Mouse (Mus musculus): ENCODE measurements at regions not wholly inside any gene's neighbourhood (a gene's known extent, or its start where the extent isn't known, plus 50 kb on each side); places are given as distances from the start of the nearest gene placed in this dataset.
A peak's percentile ranks its signal among the peaks of the same experiment; 100 is the strongest.
"Not testable (repeated sequence)": the region's sequence is repeated elsewhere in the genome, so short reads cannot be mapped to it uniquely, and the experiment has no call there.

DNA sequence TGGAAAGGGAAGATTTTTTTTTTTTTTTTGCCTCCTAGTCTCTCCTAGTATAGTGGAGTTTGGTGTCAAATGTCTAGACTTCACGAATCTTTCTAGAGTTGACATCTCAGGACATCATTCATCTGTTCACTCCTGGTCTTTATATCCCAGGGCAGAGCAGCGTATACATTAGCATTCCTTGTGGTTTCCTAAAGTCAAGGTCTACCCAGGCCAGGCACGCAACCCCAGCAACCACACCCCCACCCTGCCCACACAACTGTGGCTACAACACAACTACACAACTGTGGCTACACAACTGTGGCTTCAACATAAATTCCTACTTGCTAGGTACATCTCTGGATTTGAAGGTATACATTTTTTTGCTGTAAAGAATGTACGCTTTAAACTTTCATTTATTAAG is 122.2 kb downstream of the Ppp1r3a start:
- no peak for DNase-seq (ENCODE audit: extremely low spot score in 1 of 2, low spot score in 2 of 2)
- intact Hi-C loops (cut with DNase I), result no loop called here

DNA sequence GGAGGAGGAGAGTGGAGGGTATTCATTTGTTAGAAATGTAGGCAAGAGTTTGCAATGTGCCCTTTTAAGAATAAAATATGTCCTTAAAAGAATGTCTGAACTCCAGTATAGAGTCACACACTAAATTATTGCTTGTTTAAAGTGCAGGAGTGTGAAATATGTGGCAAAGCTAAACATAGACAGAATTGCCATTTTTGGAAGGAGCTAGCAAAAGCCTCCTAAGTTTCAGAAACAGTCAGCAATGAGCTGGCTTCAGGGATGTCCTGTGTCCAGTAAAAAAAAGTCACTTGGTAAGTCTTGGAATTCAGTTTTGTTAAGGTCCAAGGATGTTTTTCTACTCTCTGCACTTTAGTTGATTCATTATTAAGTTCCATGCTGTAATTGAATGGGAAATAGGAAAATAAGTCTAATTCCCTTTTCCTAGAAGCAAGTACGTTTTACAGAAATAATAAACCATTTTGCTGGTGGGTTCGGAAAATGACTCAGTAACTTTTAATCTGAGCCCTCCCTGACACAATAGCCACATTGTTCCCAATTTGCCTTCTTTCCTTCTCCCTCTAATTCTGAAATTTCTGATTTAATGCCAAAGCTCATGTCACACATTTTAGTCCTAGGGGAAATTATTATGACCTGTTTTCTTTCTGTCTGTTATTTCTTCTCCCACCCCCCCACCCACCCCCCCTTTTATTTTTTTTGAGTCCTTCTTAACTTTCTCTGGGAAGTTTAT is 123.2 kb downstream of the Ppp1r3a start:
- intact Hi-C loops (cut with DNase I), result no loop called here

DNA sequence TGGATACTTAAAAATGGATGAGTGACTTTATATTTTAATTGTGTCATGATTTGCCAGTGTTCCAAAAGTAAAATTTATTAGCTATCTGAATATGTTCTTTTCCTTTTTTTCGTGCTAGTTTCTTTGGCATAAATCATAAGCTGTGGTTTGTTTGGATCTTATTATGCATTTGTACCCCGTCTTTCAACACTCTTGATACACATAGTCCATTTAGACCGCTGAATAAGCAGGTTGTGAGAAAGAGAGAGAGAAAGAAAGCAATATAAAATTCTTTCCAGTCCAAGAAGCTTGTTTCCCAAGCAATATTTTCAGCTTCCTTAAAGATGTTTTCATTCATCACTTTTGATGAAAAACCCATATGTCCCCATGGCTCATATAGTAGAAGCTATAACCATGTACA is 138.4 kb downstream of the Ppp1r3a start:
- DNase-seq (ENCODE audit: extremely low spot score in 1 of 2, low spot score in 2 of 2), result no peak
- intact Hi-C loops (cut with DNase I), result no loop called here

More for the DNA sequence above, 123.2 kb downstream of the Ppp1r3a start:
- DNase-seq (ENCODE audit: extremely low spot score in 1 of 2, low spot score in 2 of 2), result no peak

DNA sequence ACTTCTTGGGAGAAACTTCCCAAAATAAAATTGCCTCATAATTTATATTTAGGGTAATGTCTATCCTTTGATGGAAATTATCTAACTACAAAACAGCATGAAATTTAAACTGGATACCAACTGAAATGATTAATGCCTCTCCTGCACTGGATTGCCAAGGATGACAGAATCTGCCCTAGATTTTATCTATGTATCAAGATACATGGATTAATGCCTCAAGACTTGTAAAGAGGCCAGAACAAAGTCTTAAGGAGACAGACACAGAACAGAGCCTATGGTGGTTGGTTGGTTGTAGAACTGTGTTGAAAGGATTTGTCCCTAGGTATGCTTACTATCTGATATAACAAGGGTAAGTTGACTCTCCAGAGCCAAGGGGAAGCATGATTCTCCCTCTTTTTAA is 147.0 kb downstream of the Ppp1r3a start:
- intact Hi-C loops (cut with DNase I), result no loop called here
- DNase-seq (ENCODE audit: extremely low spot score in 1 of 2, low spot score in 2 of 2), result no peak

DNA sequence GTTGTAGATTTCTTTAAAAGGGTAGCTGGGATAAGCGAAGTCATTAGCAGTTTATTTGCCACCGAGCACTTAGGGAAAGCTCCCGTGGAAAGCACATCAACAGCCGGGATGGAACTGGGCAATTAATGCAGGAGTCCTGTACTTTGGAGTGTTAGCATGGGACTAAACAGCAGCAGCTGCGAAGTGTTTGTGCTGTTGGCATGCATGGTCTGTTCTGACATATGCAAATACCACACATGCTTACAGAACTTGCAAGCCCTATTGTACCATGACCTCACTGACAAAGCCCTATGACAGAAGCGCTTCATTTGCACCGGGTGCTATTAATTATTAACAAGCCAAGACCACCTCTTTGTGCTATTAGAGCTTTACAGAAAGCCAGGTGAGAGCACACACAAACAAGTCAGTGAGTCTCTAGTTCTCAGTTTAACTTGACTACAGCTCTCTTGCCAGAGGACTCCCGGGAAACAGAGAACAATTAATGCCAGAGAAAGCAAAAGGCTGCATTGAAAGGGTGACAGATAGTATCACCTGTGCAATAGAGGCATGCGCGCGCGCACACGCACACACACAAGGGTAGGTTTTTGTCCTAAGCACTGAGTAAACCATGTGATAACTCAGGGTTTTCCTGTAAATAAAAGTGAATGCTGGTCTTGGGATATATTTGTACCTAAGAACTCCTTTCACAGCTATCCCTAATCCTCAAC is 154.4 kb downstream of the Ppp1r3a start:
- DNase-seq (ENCODE audit: extremely low spot score in 1 of 2, low spot score in 2 of 2), result no peak
- intact Hi-C loops (cut with DNase I), result no loop called here

DNA sequence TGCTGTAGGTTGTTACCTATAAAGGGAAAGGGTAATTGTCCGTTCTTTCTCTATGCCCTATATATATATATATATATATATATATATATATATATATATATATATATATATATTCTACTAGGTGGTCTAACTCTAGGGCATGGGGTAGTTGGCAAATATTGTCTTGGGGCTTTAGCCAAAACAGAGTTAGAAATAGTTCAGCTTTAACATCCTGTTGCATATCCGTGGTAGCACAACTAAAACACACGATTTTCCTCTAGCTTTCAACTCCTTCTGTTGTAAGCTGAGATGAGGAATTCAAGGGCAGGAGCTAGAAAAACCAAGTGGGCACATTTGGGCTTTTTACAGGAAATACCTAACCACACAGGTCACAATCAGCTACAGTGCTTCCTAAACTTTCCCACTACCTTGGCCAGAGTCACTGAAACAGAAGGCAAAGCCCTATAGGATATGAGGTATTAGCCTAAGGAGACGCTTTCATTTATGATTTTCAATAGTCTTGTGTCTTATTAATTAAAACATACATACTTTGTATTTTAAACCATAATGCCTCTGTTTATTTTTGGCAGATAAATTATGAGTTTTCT is 158.1 kb downstream of the Ppp1r3a start:
- DNase-seq (ENCODE audit: extremely low spot score in 1 of 2, low spot score in 2 of 2), result no peak
- intact Hi-C loops (cut with DNase I), result no loop called here

DNA sequence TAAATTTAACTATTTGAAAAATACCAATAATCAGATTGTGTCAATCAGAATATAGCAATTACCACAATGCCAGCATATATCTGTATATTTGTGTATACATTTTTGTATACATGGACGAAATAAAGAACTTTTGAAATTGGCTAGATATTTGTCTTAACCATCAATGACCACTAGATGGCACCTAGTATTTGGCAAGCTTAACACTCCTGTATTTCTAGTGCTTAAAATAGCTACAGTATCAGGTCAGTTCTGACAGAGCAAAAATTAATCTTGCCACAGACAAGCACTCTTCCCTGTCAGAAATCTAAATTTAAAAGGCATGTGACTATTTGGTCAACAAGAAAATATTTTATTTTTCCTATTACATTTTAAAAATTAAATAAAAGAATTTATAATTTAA is 169.2 kb downstream of the Ppp1r3a start:
- no peak for DNase-seq (ENCODE audit: extremely low spot score in 1 of 2, low spot score in 2 of 2)
- intact Hi-C loops (cut with DNase I), result no loop called here

DNA sequence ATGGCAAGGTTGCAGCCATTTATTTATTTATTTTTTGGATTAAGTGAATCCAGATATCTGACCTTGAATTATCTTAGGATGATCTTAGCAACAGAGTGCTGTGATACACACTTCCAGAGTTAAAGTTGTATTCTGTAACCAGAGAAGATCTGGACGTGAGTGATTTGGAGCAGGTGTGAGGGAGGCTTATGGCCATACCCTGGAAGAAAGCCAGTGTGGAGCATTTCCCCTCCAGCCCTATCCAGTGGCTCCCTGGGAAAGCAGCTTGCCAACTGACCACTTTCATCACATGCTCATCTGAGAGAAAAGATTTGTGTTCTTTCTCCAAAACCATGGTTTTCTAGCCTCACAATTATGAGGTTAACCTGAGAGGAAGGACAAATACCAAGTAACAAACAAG is 171.2 kb downstream of the Ppp1r3a start:
- intact Hi-C loops (cut with DNase I), result no loop called here
- DNase-seq (ENCODE audit: extremely low spot score in 1 of 2, low spot score in 2 of 2), result no peak

DNA sequence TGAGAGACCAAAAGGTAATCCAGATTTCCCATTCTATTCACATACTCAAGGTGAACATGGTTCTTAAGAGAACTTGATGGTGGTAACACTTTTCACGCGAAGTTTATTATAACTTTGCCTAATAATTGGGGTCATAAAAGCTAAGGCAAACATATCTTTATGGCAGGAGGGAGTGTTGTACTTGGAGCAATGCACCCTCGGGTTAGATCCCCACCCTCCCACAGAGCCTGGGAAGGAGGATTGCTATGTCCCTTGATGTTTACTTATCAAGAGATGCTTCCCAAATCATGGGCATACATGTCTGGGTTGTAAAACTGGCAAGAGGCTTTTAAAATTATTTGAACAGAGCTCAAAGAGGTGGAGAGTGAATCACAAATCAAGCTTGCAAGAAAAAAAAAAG is 180.5 kb downstream of the Ppp1r3a start:
- no peak for DNase-seq (ENCODE audit: extremely low spot score in 1 of 2, low spot score in 2 of 2)
- intact Hi-C loops (cut with DNase I), result no loop called here

DNA sequence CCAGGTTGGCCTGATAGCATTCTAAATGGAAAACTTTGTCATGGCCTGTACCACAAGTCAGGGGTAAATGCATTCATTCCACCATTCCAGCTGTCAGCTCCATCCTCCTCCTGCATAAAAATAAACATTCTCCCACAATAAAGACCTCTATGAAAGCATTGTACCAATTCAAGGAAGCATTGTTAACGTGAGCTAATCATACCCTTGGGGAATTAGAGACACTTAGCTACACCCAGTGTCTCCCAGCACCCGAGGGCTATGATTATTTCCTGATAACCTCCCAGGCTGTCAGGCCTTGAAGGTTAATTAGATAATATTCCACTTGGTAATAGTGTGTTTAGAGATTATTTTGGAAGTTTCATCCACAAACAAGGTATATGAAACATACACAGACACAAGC is 182.1 kb downstream of the Ppp1r3a start:
- no peak for DNase-seq (ENCODE audit: extremely low spot score in 1 of 2, low spot score in 2 of 2)
- intact Hi-C loops (cut with DNase I), result no loop called here

DNA sequence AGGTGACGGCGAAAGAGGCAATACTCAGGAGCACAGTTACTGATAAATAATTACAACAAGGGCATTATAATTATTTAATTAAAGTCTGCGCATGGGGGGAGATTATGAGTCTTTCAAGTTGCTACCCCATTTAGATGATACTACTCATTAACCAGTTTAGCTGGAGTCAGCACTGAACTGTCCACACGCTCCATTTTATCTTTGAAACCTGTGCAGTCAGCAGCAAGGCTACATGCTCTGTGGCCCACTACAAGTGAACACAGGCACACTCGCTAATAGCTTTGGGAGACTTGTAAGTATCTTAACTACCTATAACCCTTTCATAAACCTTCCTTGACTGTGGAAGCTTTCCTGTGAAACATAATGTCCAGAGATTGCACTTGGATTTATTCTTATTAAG is 214.7 kb downstream of the Ppp1r3a start:
- intact Hi-C loops (cut with DNase I), result no loop called here
- no peak for DNase-seq (ENCODE audit: extremely low spot score in 1 of 2, low spot score in 2 of 2)

DNA sequence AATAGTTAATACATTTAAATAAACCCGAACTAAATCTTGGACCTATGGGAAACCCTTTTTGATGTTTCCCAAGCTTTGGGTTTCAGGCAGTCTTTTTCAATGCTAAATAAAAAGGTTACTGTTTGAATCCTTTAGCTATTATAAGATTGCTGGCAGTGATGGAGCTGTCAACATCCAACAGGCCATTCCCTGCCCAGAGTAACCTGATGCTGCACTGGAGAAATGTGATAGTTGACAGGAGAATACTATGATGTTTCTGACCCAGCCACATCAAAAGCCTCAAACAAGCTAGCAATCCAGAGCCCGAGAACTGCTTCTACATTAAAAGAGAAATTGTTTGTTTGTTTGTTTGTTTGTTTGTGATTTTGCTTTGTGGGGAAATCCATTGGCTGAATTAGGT is 226.0 kb downstream of the Ppp1r3a start:
- intact Hi-C loops (cut with DNase I), result no loop called here
- DNase-seq (ENCODE audit: extremely low spot score in 1 of 2, low spot score in 2 of 2), result no peak

DNA sequence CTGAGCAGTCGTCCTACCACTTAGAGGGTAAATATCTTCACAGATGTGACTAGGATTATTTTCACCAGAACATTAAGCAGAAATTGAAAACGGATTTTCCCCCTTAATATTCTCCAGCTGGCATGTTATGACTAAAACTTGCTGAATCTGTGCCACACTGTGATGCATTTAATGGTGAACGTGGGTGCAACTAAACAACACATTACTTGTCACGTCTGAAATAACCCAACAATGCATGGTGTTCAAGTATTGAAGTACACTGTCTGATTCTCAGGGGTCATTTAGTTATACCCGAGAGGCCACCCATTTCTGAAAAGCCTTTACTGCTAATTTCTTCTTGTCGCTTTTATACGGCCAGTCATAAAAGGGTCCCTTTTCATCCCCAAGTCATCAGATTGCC is 226.5 kb downstream of the Ppp1r3a start:
- DNase-seq (ENCODE audit: extremely low spot score in 1 of 2, low spot score in 2 of 2), result no peak
- intact Hi-C loops (cut with DNase I), result no loop called here

DNA sequence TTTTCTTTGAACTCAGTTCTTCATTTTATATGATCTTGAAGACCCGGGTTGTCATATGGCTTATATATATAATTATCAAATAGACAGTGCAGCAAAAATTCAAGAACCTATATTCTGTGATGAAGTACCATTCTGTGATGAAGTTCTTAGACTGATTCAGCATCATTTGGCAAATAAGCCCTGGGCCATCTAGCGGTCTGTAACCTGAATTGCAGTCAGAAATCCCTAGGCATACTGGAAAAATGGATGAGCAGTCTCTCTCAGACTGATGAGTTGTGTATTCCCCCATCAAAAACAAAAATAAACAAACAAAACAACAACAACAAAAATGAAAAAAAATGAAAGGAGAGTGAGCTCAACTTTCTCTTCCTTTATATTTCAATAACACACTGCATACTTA is 232.3 kb downstream of the Ppp1r3a start:
- intact Hi-C loops (cut with DNase I), result no loop called here
- no peak for DNase-seq (ENCODE audit: extremely low spot score in 1 of 2, low spot score in 2 of 2)

DNA sequence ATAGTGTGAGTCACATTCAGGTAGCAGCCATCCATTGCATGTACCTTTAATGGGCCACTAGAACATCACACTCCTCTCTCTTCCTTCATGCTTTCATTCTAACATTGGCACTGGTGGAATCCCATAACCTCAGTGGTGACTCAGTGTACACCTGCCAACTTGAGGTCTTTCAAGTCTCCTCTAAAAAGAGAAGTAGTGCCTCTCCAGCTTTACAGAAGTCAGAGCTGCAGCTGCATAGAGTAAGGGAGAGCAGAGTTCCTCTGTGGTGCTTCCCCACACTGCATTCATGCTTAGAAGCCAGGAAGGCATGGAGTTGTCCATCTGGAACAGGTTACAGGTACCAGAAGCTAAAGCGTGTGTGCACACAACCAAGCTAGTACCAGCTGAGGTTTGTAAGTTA is 233.8 kb downstream of the Ppp1r3a start:
- DNase-seq (ENCODE audit: extremely low spot score in 1 of 2, low spot score in 2 of 2), result no peak
- intact Hi-C loops (cut with DNase I), result no loop called here

DNA sequence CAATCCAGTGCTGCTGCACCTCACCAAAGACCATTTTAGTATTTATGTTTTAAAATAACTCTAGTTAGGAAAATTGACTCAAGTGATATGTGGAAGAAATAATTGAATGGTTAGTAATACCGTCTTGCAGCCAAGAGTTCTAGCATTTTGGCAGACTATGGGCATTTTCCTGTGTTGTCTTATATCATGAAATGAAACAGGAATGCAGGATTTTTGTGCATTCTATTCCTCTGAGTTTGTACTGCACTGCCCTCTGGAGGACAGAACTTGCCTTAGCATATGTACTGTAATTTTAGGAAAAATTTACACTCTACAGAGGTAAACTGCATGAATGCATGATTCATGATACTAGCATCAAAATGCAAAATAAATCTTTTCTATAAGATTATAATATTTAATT is 250.9 kb downstream of the Ppp1r3a start:
- intact Hi-C loops (cut with DNase I), result loop anchor here (5.0 kb wide), 2 partner anchors 667 to 747 kb away; partner anchors contain the start of gene Gpr85
- DNase-seq (ENCODE audit: extremely low spot score in 1 of 2, low spot score in 2 of 2), result peak; percentile 25 to 54

DNA sequence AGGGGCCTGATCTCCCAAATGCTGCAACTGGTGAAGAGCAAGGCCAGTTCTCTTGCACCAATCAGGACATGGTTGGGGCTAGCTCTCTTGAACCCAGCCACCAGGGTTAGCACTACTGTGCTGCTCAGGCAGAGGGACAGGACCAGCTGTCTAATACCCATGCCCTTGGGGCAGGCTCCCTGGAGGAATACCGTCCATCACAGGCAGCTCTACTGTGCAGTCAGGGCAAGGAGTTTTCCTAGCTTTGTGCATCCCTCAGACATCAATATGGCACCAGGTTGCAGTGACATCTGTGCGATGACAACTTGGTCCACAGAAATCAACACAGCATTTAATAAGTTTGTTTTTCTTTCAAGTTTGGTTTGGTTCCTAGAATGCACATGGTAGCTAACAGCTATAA is 254.4 kb downstream of the Ppp1r3a start:
- intact Hi-C loops (cut with DNase I), result loop anchor here (5.0 kb wide), 2 partner anchors 663 to 743 kb away; partner anchors contain the start of gene Gpr85
- no peak for DNase-seq (ENCODE audit: extremely low spot score in 1 of 2, low spot score in 2 of 2)

DNA sequence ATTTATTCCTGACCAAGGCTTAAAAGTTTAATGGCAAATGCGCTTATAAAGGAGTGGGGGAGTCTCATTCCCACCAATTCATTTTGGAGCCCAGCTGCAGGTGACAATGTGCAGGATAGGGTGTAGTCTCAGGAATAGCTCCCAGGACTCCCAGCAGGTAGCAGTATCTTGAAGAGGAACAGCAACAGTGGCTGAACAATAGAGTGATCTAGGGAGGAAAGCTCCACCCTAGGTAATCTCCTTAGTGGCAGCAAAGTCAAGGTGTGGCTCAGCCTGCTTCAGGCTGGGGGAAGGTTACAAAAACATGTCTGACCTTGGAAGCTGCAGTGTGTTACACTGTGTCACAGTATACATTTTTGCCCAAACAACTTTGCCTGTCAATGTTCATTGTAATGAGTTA is 255.2 kb downstream of the Ppp1r3a start:
- intact Hi-C loops (cut with DNase I), result loop anchor here (5.0 kb wide), 2 partner anchors 663 to 743 kb away; partner anchors contain the start of gene Gpr85
- DNase-seq (ENCODE audit: extremely low spot score in 1 of 2, low spot score in 2 of 2), result not testable (repeated sequence)

DNA sequence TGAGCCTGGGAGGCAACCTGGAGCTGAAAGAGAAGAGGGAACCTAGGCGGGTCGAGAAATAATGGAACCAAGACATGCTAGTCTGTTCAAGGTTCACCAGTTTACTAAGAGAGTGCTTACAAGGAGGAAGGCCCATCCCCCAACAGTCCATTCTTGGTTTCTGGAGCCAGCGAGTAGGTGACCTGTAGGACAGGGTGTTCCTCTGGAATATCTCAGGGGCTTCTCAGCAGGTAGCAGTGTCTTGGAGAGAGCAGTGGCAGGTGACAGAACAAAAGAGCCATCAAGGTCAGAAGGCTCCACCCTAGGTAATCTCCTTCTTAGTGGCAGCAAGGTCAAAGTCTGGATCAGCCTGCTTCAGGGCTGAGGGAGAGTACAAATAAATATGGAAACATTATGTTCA is 268.4 kb downstream of the Ppp1r3a start:
- DNase-seq (ENCODE audit: extremely low spot score in 1 of 2, low spot score in 2 of 2); intact Hi-C loops (cut with DNase I): not testable (repeated sequence)

DNA sequence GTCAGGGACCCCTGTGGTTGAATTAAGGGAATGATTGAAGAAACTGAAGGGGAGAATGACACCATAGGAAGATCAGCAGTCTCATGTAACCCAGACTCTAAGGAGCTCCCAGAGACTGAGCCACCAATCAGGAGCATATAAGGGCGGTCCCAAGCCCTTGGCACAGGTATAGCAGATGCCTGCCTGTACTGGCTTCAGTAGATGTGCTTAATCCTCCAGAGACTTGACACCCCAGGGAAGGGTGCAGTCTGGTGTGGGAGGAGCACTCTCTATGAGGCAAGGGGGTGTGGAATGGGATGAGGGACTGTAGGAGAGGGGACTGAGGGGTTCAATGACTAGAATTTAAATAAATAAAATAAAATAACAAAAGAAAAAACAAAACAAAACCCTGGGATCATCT is 298.7 kb downstream of the Ppp1r3a start:
- intact Hi-C loops (cut with DNase I), result no loop called here
- no peak for DNase-seq (ENCODE audit: extremely low spot score in 1 of 2, low spot score in 2 of 2)
